Mouse (Mus musculus) spleen, postnatal 36 days (tissue): ENCODE results near the gene Vax1.

Experiments
- DNase-seq, 2 experiments: peaks; one replicate each; pipeline ENCODE4 v3.0.0; 2022; ENCODE audit warnings: low spot score in 2 of 2, mixed read lengths in 1 of 2

The Vax1 gene

GRCm38 (mm10) chr19:59169143-59169935 is 517 bp downstream of the Vax1 start:
- no peak for DNase-seq

DNA sequence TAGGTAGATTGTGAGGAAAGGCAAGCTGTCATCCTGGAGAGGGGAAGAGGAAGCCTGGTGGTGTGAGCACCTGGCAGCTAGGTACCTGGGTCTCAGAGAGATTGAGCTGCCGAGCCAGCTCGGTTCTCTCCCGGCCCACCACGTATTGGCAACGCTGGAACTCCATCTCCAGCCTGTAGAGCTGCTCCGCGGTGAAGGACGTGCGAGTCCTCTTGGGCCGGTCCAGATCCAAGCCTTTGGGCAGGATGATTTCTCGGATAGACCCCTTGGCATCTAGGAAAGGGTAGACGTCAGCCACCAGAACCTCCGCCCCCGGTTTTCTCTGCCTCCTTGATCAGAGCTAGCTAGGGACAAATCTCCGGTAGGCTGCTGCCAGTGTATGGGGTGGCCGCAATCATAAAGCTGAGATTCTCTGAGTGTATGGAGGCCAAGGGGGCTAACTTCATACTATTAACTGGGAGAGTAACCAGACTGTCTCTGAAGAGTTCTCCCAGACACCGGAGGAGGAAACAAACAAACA is 1.4 kb downstream of the Vax1 start:
- no peak for DNase-seq

DNA sequence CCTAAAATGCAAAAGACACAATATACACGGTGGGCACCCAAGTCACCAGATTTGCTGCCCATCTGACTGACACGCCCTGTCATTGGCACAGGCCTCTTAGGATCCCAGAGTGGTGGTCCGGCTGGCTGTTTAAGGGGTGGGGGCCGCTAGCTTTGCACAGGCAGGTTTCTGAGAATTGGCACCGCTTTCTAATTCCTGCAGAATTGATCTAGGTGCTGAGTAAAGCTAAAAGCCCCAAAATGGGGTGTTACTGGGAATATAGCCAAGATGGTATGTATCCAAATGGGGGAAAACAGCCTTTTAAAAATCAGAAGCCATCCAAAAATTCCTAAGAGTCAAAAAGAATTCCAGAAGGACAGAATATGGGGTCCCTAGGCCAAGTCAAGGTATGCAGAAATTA is 2.0 kb downstream of the Vax1 start:
- no peak for DNase-seq

DNA sequence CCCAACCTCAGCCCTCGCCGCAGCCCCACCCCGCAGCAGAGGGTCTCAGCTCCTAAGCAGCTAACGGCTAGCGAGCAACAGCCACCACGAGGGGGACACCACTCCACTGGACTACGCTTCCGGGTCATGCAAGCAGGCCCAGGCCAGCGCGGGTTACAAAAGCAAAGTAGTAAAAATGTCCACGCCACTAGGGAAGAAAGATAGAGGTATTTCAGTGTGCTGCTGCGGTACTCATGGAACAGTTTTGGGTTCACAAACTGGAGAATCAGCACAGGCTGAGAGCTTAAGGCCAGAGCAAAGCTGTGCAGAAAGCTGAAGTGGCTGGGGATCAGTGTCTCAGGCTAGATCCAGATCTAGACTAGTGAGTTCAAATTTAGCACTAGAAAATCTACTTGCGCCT is 3.0 kb downstream of the Vax1 start:
- DNase-seq, result no peak

GRCm38 (mm10) chr19:59166311-59166761 is 3.5 kb downstream of the Vax1 start:
- no peak for DNase-seq

DNA sequence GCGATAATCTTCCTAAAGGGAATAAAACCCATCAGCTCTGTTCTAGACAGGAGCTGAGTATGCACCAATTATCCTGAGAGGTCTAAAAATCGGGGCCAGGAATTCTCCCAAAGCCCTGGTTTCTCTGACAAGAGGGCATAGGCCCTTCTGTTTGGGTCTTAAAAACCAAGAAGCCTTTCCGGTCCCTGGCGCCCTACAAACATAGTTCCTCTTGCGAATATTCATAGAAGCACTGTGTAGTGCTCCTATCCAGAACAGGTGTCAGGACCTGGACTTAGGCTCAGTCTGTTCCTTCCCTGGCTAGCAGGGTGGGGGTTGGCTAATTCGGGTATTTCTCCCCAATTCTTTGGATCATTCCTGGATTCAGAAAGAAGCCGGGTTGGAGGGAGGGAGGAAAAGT is 4.3 kb downstream of the Vax1 start:
- DNase-seq, result no peak

DNA sequence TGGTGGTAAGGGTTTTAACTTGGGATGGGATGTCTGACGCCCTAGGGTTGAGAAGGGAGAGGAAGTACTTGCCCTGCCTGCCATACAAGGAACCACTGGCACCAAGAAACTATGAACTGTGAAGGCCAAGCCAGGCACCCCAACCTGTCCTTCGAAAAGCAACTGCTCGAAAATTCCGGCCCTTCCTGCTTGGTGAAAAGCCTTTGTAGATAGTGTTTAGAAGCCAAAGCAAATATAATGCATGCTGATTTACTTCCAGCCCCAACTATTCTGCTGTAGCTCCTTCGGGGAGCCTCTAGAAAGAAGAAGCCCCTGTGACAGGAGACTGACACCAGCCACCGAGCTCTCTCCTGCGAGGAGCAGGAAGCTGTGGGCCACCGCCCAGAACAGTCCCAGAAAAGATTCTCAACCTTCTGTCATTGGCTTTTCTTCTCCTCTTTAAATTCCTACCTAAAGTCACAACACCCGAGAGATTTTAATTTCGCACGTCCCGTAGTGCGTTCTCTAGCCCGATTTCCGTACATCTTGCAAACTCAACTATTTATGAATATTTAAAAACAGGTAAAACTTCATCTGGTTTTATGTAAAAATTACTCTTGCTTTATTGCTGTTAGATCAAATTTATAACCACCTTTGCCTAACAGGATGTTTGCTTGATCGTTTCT is 4.8 kb downstream of the Vax1 start:
- DNase-seq, result no peak

DNA sequence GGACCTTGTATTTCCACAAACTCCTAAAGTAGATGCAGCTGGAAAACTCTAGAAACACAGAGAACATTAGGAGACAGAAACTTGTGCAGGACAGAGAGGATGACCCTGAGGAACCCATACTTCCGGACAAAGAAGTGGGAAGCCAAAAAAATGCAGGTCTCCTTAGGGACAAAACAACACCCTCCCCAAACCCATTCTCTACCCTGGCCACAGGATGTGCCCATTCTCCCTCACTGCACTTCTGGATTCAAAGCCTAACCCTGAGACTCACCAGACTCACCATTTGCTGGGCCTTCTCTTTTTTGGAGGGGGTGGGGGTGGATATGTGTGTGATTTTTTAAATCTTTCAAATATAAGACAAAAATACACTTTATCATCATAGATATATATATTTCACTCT is 5.7 kb downstream of the Vax1 start:
- DNase-seq, result no peak

- no peak for DNase-seq
Measured at GRCm38 (mm10) chr19:59156702-59157101, 13.2 kb downstream of the Vax1 start.

DNA sequence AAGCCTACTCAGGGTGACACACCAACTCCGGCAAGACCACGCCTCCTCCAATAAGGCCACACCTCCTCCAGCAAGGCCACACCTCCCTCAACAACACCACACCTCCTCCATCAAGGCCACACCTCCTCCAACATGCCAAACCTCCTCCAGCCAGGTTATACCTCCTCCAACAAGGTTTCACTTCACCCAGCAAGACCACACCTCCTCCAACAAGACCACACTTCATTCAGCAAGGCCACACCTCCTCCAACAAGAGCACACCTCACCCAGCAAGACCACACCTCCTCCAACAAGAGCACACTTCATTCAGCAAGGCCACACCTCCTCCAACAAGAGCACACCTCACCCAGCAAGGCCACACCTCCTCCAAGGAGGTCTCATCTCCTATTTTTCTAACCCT is 15.7 kb downstream of the Vax1 start:
- DNase-seq, result no peak

- DNase-seq, result no peak
Measured at GRCm38 (mm10) chr19:59145492-59146140, 24.2 kb downstream of the Vax1 start.

DNA sequence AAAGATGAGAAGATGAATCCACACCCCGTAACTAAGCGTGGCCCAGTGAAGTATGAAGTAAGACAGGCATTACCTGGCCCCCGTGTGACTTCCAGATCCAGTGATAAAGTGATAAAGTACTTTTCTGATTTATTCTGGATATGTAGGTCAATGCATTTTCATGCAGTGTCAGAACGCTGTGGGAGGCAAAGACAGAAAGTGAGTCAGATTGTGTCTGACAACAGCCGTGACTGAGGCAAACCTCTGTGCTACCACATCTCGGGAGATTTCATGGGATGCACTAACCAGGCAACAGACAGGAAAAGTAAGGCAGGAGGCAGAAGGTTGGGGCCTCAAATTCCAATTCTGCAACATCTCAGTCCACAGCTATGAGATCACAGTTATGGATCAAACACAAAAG is 24.8 kb downstream of the Vax1 start:
- no peak for DNase-seq

DNA sequence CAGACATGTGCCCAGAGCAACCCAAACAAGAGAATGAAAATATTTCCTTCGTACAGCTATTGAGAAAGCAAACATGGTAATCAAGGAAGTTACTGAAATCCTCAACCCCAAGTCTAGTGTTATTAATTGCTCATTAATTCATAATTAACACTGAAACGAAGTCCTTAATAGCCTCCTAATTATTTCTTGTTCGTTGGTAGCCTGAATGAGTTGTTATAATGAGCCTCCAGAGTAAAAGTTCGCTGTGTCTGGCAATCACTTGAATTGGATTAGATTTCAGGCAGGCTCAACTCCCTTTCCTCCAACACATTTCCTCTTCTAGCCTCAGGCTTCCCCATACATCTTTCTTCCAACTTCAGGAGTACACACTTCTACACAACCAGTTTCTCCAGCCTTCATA is 27.6 kb downstream of the Vax1 start:
- no peak for DNase-seq

- no peak for DNase-seq
Measured at GRCm38 (mm10) chr19:59135387-59135786, 34.5 kb downstream of the Vax1 start.

- DNase-seq, result no peak
Measured at GRCm38 (mm10) chr19:59134916-59135315, 34.9 kb downstream of the Vax1 start.

- no peak for DNase-seq
Measured at GRCm38 (mm10) chr19:59133202-59133601, 36.7 kb downstream of the Vax1 start.

- DNase-seq, result no peak
Measured at GRCm38 (mm10) chr19:59129671-59130070, 40.2 kb downstream of the Vax1 start.

- DNase-seq, result no peak
Measured at GRCm38 (mm10) chr19:59128531-59129204, 41.2 kb downstream of the Vax1 start.

DNA sequence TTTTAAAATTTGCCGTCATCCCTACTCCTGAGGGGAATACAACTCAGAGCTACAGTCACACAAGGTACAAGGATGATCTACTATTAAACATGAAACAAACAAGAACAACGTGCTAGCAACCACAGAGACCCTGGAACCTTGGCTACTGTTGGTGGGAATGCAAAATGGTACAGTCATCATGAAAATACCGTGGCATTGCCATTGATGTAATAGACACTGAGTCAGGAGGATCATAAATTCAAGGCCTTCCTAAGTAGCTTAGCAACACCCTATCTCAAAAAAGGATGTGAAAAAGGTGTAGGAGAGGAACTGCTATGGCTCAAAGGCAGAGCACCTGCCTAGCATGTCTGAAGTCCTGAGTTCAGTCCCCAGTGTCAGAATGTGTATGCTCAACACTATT is 42.4 kb downstream of the Vax1 start:
- DNase-seq, result no peak
